Comparison of ENCODE assay signal across 8 mouse cellular contexts in the genomic region with DNA sequence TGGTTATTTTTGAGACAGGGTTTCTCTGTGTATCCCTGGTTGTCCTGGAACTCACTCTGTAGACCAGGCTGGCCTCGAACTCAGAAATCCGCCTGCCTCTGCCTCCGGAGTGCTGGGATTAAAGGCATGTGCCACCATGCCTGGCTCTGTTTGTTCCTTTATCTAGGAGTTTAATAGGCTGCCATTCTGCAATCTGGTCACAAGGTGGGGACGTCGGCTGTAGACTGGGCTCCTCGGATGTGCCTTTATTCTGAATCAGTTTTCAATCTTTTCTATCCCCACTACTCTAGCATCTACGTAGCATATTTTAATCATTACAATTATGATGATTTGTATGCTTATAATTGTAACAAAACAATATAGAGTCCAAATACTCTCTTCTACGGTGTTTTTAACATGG. TPM values are rescaled to one million over a fixed set of nuclear protein-coding genes. Genes with fewer than 3 reads are reported as not detected.
DNase-seq lines count a peak whose midpoint lies in the region; ATAC-seq and TF ChIP-seq lines count a peak whose summit lies in the region.
"Not testable (repeated sequence)": the region's sequence is repeated elsewhere in the genome, so short reads cannot be mapped to it uniquely, and the experiment has no call there.

No protein-coding gene starts in this region.

- peak; percentile 77 for ATAC-seq in CD4-positive, CD25-positive, alpha-beta regulatory T cell, adult 4 months
- ATAC-seq in heart, embryonic 16.5 days (replicated peaks; ENCODE audit: extremely low read depth, insufficient read depth, low FRiP score) = peak; percentile 67; the same call in 1 of the 2 replicates

- H3K9me3 ChIP-seq in heart, embryonic 16.5 days (replicated peaks; ENCODE audit: control insufficient read depth, low read length) = not testable (repeated sequence)

- TF ChIP-seq CTCF in kidney, adult 2 months (conservative IDR thresholded peaks at IDR 0.05; ENCODE audit: insufficient read depth, insufficient read length, low read depth, low read length) = peak; percentile 84

- H3K27ac ChIP-seq in heart, embryonic 16.5 days (ENCODE audit: low read length); kidney, adult 2 months (ENCODE audit: insufficient read depth, low read depth, low read length): not testable (repeated sequence)

- not testable (repeated sequence) for TF ChIP-seq POLR2A in kidney, adult 2 months (IDR thresholded peaks at IDR 0.05; ENCODE audit: low read depth, low read length)

- H3K4me2 ChIP-seq in heart, embryonic 16.5 days (ENCODE audit: low read depth, low read length) = not testable (repeated sequence)

- H3K4me1 ChIP-seq in heart, embryonic 16.5 days (ENCODE audit: control insufficient read depth, insufficient read depth, low read length); kidney, adult 2 months (ENCODE audit: control insufficient read depth, insufficient read depth, low read length): not testable (repeated sequence)

- not testable (repeated sequence) for H3K27me3 ChIP-seq in heart, embryonic 16.5 days (ENCODE audit: control insufficient read depth, insufficient read depth, low read length); kidney, adult 2 months (replicated peaks; ENCODE audit: control insufficient read depth, insufficient read depth, low read length)

- not testable (repeated sequence) for H3K4me3 ChIP-seq in heart, embryonic 16.5 days (ENCODE audit: low read length); kidney, adult 2 months (ENCODE audit: insufficient read depth, low read depth, low read length)

- not testable (repeated sequence) for H3K36me3 ChIP-seq in heart, embryonic 16.5 days (ENCODE audit: control insufficient read depth, insufficient read depth); kidney, adult 2 months (ENCODE audit: control insufficient read depth, insufficient read depth, low read length)

- H3K9ac ChIP-seq in heart, embryonic 16.5 days (ENCODE audit: low read length) = not testable (repeated sequence)

- peak; percentile 47 for DNase-seq in adrenal gland, postnatal 14 days
- DNase-seq in embryo, embryonic 9.5 days (ENCODE audit: extremely low spot score) = peak; percentile 43
- peak; percentile 57 for DNase-seq in kidney, adult 2 months
- peak; percentile 39 to 44 for DNase-seq in left cerebral cortex, postnatal 14 days (ENCODE audit: low spot score in 2 of 2)
- DNase-seq in lung, postnatal 4 days = peak; percentile 30 to 45
- DNase-seq in right cerebral cortex, postnatal 14 days = peak; percentile 16

- WGBS in heart, embryonic 16.5 days = 28% methylated on average over 8 of the region's 8 CpGs
- 22% methylated on average over 8 of the region's 8 CpGs for WGBS in kidney, adult 2 months

- intact Hi-C loops in left cerebral cortex, postnatal 14 days (cut with DNase I) = loop anchor here (2.0 kb wide), 1 partner anchor 101 kb away; the partner anchor contains the start of gene Yars2

RNA-seq across cellular contexts. Expression of gene Pkp2, which starts 11.1 kb away (rescaled TPM):
- under 1 TPM; 0.15 to 0.27 TPM for polyA plus RNA-seq in CD4-positive, CD25-positive, alpha-beta regulatory T cell, adult 4 months (2017; shearing (Covaris generic))
- total RNA-seq in adrenal gland, postnatal 14 days (2021) = 2.7 and 4.3 TPM in 2 replicates
- 116 and 117 TPM in 2 replicates for polyA plus RNA-seq in heart, embryonic 16.5 days (2015; fragmentation: Nextera tagmentation; extraction: Ambion mirVana)
- 10.9 and 15.4 TPM in 2 replicates for polyA plus RNA-seq in kidney, adult 2 months (2012; rRNA removed)
- total RNA-seq in left cerebral cortex, postnatal 14 days (2021) = 1 to 10 TPM; 3.3 to 4.8 TPM
